Mouse (Mus musculus): ENCODE data around the gene Garnl3.

GRCm38 (mm10) chr2:33169445-33169844 lies 38.0 kb upstream of the Garnl3 start:
- no peak for TF ChIP-seq CTCF (IDR thresholded peaks at IDR 0.05; ENCODE audit: low read depth)
- no peak for TF ChIP-seq EP300 (IDR thresholded peaks at IDR 0.05; ENCODE audit: low read depth)

Measured in liver, embryonic 14.5 days (tissue).